Mouse (Mus musculus): Measurements from ENCODE around the gene Ms4a10.

Ms4a10 gene

GRCm38 (mm10) chr19:10974238-10974865, at the start of gene Ms4a10:
Gene Ms4a10, minus strand, starts transcription at chr19:10974670.
- no peak for DNase-seq

- DNase-seq, result no peak
Observed at GRCm38 (mm10) chr19:11022382-11022781, 47.9 kb upstream of the Ms4a10 start.

DNA sequence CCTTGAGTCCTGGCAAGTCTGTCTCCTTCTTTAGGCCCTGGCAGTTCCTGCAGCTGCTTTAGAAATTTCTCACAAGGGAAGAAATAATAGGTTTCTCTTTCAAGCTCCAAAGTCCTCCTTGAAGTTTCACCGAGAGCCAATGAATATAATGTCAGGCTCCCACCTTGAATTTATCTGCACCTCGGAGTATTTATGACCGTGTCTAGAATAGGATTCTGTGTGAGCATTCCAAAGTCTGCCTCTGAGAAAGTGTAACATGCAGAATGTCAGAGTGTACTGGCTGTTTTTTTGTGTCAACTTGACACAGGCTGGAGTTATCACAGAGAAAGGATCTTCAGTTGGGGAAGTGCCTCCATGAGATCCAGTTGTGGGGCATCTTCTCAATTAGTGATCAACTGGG, 43.4 kb upstream of the Ms4a10 start, which contains the start of gene Ms4a18:
Ms4a18 (minus strand) TSS at position 141 of the 400 bp plus-strand sequence.
- no peak for DNase-seq

DNA sequence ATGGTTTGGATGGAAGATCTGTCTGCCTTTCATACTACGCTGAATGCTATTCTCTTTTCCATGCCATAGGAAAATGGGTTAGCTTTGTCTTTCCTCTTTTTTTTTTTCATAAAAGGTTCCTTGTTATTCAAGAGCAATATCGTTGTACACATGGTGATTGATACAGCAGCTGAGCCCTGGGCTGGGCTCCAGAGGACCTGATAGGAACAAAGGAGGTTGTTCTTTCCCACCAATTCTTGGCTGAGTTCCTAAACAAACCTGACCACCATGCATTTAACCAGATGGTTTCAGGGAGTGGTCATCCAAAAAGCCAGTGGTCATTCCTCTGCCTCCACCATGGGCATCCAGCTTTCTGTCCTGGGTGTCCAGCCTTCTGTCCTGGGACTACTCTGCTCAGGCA, 42.8 kb upstream of the Ms4a10 start:
- no peak for DNase-seq

- no peak for DNase-seq
Observed at GRCm38 (mm10) chr19:11015998-11016397, 41.5 kb upstream of the Ms4a10 start.

GRCm38 (mm10) chr19:11015468-11015867, 41.0 kb upstream of the Ms4a10 start:
- no peak for DNase-seq

DNA sequence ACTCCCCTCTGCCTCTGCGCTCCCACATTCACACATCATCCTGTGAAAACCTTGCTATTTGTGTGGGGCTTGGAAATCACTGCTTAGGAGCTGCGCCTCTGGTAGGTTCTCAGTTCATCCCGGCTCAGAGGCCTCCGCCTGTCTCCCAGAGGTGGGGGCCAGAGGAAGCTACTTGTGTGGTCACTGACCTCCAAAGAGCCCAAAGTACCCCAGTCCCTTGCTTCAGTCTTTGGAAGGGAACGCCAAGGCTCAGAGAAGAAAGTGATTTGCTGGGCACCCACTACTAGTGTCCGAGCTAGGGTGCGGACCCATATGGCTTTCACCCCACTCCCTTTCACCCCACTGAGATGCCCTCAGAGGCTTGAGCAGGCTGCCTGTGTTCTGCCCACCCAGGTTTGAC, 18.7 kb upstream of the Ms4a10 start, which contains the start of gene Ms4a15:
Ms4a15 (minus strand) TSS at position 101 of the 400 bp plus-strand sequence.
- DNase-seq, result no peak

DNA sequence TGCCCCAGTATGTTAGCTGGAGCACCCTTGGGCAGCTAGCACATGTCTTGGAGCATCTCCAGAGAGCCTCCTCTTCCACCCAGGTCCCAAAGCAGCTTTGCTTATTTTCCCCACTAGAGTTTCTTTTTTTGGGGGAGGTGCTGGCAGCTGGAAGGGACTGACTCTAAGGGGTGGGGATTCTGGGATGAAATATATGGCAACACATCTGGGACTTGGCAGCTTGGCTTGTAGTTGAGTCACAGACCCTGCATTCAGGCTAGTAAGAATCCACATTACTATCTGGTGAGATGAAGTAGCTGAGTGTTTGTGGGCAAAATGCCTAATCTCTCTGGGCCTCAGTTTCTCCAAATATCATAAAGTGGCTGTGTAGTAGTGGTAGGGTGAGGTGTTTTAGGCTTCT, 17.4 kb upstream of the Ms4a10 start:
- no peak for DNase-seq

- no peak for DNase-seq
Observed at GRCm38 (mm10) chr19:10990751-10991150, 16.3 kb upstream of the Ms4a10 start.

GRCm38 (mm10) chr19:10988563-10988962, 14.1 kb upstream of the Ms4a10 start:
- DNase-seq, result no peak

- DNase-seq, result no peak
Observed at GRCm38 (mm10) chr19:10985889-10986288, 11.4 kb upstream of the Ms4a10 start.

DNA sequence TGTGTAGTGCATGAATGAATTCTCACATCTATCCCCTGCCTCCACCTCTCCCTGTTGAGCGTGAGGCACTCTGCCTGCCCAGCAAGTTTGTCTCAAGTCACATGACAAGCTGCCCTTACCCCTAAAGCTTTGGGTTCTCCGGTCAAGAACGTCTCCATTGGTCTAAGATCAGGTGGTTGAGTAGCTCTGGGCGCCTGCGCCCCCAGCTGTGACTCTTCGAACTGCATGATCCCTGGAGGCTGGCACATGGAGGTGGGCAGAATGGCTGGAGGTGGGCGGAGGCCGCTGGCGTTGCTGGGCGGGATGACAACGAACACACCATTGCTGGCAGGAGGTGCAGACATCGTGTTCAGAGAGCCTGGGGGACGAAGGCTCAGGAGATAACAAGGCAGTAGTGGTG, 10.1 kb upstream of the Ms4a10 start:
- no peak for DNase-seq

GRCm38 (mm10) chr19:10983146-10983545, 8.7 kb upstream of the Ms4a10 start:
- DNase-seq, result peak; percentile 66

GRCm38 (mm10) chr19:10980210-10980609, 5.7 kb upstream of the Ms4a10 start:
- DNase-seq, result no peak

GRCm38 (mm10) chr19:10979184-10980168, 5.0 kb upstream of the Ms4a10 start:
- DNase-seq, result peak; percentile 94

DNA sequence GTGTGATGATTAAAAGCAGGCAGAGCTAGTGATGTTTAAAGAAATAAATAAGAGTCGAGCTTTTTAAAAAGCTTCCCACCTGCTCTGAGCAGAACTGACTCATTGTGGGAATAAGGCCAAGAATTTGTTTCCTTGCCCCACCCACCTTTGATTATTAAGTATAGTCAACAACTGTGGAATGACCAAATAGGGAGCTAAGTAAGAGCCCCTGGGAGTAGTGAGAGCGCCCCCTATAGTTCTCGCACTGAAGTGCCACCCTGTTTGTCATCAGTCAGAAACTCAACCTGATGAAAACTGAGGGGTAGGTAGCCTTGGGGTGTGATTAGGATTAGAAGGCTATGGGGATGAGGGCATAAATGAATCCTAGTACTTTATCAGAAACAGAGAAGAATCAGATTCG, 1.8 kb upstream of the Ms4a10 start:
- DNase-seq, result peak; percentile 42

DNA sequence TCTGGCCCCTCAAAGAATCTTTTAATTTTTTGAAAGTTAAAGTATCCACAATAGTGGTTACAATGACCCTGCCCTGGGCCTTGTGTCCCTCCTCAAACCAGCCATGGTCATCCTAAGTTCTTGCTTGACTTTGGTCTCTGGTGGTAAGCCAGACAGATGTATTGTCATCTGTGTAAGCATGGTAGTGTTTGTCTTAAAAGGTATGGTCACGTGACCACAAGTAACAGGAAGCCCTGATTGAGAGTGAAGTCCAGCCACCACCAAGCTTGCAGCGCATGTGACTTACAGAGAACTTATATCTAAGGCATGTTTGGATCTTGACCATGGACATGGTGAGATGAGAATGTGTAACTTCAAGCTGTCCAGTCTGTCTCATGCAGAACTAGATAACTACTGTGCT, 717 bp upstream of the Ms4a10 start:
- DNase-seq, result no peak

DNA sequence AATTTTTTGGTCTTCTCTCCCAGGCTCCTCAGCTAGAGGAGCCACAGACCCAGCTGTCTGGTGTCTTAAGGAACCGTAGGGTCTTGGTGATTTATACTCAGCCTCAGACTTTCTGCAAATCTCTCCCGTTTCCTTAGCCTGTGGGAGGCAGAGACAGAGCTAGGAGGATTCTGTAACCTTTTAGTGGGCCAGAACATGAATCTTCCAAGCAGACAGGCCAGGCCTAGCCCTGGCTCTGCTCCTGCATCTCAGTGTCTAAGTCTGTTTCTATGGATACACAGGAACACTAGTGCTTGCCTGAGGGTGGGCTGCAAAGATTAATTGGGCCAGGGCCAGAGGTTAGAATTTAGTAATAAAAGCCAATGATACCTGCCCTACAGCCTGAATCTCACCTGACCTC, 1.3 kb downstream of the Ms4a10 start:
- no peak for DNase-seq

GRCm38 (mm10) chr19:10972660-10973059, 1.8 kb downstream of the Ms4a10 start:
- no peak for DNase-seq

GRCm38 (mm10) chr19:10970457-10970856, 4.0 kb downstream of the Ms4a10 start:
- DNase-seq, result no peak

DNA sequence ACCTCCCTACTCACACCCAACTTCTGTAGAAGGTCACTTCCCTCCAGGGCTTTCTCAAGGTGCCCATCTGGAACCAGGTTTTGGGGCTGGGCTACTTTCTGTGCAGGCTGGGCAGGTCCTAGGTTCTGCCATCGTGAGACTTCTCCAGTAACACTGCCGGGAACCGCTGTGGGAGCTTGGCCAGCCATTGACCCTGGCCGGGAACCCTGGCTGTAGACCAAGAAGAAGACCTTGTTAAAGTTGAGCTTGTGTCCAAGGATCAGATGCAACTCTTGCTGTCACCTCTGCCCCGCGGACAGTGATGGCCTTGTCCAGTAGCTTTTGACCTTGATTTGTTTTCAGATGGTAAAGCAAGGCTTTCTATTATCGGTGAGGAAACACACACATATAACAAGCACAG, 5.9 kb downstream of the Ms4a10 start:
- DNase-seq, result no peak

GRCm38 (mm10) chr19:10965721-10966120, 8.7 kb downstream of the Ms4a10 start:
- DNase-seq, result no peak

GRCm38 (mm10) chr19:10959978-10960346, 14.5 kb downstream of the Ms4a10 start:
- no peak for DNase-seq
